Mouse (Mus musculus) left cerebral cortex, adult 9 months (tissue): ENCODE results near the gene Gm43738.

Source experiments
- DNase-seq, 2 experiments: peaks; one replicate each; pipeline ENCODE4 v3.0.0; 2022; ENCODE audit warnings: low spot score in 2 of 2

The Gm43738 gene

GRCm38 (mm10) chr3:89100811-89101210 is at the start of gene Gm43738:
TSS of gene Gm43738 (minus strand) at chr3:89101099.
- DNase-seq, result no peak

DNA sequence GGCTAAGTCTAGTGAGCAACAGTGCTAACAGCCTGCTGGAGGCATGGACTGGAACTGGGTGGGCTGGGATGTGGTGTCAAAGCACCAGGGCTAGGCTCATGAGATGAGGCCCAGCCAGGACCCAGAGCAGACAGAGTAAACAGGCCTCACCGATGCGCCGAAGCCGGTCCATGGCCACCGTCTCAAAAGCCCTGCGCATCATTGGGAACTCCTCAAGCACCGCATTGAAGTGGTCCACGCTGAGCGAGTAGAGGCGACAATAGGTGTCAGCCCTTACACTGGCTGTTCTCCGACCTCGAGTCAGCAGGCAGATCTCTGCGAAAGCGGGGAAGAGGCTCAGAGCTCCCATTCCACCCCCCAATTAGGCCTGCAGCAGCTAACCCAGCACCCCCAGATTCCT is 47.7 kb upstream of the Gm43738 start:
- DNase-seq, result no peak

DNA sequence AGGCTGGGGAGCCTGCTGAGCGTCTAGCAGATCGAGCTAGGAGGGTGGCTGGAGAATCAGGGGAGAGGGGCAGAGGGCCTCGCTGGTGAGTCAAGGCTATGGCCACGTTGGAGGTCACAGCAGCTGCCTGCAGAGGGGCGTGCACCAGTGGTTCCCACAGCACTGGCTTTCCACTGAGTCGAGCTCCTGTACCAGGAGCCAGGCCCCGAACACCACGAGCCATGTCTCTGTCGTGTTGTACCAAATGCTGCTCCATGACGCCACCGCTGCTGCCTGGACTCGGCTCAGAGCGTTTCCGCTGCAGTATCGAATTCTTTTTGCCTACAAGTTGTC is 47.0 kb upstream of the Gm43738 start:
- DNase-seq, result no peak

- DNase-seq, result no peak
These were observed 46.4 kb upstream of the Gm43738 start for GRCm38 (mm10) chr3:89147101-89147978.

GRCm38 (mm10) chr3:89145566-89145965 is 44.7 kb upstream of the Gm43738 start:
- no peak for DNase-seq

DNA sequence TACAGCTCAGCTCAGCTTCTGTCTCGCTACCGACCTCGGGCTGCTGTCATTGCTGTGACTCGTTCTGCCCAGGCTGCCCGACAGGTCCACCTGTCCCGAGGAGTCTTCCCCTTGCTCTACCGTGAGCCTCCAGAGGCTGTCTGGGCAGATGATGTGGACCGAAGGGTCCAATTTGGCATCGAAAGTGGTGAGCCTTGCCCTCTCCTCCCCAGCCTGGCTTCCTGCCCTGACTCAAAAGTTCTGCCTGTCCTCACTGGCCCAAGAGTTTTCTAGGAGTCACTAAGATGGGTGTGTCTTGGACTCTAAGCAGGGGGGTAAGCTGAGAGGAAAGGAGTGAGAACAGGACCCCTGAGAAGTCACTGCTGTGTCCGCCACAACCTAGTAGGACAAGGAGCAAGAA is 43.9 kb upstream of the Gm43738 start:
- no peak for DNase-seq

DNA sequence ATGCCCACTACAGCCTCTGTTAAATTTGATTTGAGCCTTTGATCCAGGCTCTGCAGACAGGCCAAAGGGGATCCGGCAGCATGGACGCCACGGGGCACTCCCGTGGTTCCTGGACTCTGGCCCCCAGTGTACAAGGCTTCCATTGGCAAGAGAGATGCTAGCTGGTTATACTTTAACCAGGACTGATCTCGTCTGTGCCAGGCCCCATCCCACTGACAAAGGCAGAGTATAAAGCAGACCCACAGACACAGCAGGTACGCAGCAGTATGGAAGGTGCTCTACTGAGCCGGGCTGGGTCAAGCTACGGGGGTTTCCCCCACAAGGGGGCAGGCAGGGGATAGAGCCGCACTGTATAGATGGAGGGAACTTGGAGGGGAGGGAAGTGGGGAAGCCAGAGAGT is 35.5 kb upstream of the Gm43738 start:
- no peak for DNase-seq

GRCm38 (mm10) chr3:89135958-89136357 is 35.1 kb upstream of the Gm43738 start, which contains the start of gene Pklr:
TSS of gene Pklr (plus strand) at chr3:89136142.
- no peak for DNase-seq

- DNase-seq, result no peak
These were observed 32.9 kb upstream of the Gm43738 start for GRCm38 (mm10) chr3:89133752-89134151.

DNA sequence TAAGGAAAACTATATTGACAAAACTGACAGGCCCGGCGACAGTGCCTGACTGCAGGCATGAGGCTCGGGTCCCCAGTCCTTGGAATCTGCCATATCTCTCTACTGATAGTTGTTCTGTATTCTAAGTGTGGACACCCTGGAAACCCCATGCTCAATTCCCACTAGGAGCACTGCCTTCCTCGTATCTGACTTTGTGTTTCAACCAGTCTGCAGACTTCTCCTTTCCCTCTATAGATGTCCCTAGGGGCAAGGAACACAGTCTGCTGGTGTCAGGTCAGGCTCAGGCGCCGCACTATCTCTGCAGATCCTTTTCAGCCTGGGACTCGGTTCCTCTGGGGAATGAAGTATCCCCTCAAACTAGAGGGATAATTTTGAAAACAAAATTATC is 32.2 kb upstream of the Gm43738 start:
- no peak for DNase-seq

DNA sequence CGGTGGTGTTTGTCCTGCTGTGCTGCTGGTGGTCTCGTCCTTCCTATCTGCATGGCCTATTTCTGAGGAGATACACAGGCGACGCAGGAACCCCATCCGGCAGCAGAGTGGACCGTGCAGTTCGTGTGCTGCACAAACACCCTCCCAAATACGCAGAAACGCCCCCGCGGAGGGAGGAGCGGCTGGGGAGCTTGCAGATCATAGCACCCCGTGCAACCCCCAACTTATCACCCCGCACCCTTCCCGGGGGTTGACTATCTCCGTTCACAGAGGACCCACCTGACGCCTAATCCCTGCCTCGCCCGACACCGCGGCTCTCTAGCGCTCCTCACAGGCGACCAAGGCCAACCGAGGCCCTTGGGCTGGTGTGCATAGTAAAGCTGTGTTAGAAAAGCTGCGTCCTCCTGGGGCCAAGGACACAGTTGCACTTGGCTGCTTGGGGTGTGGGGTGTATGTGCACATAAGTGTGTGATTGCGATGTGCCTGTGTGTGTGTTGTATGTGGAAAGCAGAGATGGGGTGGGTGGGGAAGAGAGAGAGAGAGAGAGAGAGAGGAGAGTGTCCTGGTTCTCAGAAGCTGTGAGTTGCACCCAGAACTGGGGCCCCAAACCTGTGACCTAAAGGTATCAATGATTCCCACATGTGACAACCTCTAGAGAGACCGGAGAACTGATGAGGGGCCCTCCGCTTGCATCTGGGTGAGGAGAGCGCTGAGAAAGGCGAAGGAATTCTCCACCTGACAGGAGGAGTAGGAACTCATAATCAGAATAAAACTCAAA is 31.6 kb upstream of the Gm43738 start:
- peak in 1 of 2 experiments; percentile 31 for DNase-seq

DNA sequence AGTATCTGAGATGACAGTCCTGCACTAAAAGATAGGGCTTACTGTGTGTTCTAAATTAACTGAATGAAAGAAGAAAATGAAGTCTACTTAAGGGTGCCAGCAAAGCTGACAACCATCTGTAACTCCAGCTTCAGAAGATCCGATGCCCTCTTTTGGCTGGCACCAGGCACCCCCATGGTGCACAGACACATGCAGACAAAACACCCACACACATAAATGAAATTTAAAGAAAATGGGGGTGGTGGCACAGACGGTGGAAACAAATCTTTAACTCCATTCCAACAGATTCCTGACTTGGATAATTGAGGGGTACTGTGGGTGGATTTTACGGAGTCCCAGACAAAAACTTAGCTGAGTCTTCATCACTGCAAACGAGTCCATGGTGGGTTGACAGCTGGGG is 30.9 kb upstream of the Gm43738 start:
- peak; percentile 62 to 71 for DNase-seq

DNA sequence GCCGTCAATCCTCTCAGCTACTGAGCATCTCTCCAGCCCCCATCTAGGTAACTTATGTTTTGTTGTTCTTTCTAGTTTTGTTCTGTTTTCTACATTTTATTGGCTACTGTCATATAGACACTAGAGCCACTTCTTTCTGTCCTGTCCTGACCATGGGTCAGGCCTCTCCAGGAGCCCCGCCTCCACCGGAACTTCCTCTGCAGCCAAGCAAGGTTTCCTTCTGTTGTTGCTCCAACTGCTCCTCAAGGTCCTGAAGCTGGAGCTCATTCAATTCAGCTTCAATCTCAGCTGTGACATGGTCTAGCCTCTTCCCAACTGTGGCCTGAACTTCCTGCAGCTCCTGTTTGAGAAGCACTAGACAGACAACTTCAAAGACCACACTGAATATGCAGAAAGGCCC is 29.0 kb upstream of the Gm43738 start:
- DNase-seq, result no peak

DNA sequence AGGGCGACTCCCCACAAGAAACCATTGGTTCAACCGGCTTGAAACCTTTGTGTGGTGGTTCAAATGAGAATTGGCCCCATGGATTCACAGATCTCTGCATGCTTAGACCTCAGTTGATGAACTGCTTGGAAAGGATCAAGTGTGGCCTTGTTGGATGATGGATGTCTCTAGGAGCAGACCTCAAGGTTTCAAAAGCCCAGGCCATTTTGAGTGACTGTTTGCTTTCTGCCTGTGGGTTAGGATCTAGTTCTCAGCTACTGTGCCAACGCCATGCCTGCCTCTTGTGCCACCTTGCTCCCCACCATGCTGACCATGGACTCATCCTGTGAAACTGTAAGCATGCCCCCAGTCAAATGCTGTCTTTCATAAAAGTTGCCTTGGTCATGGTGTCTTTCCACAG is 25.1 kb upstream of the Gm43738 start:
- DNase-seq, result no peak

GRCm38 (mm10) chr3:89124241-89124640 is 23.3 kb upstream of the Gm43738 start:
- DNase-seq, result no peak

- DNase-seq, result no peak
These were observed 22.4 kb upstream of the Gm43738 start for GRCm38 (mm10) chr3:89123313-89123712.

GRCm38 (mm10) chr3:89115522-89115921 is 14.6 kb upstream of the Gm43738 start:
- DNase-seq, result no peak

- DNase-seq, result no peak
These were observed 12.2 kb upstream of the Gm43738 start for GRCm38 (mm10) chr3:89113058-89113457.

GRCm38 (mm10) chr3:89108146-89108545 is 7.2 kb upstream of the Gm43738 start:
- DNase-seq, result no peak

- DNase-seq, result no peak
These were observed 6.6 kb upstream of the Gm43738 start for GRCm38 (mm10) chr3:89107545-89107944.

GRCm38 (mm10) chr3:89106881-89107280 is 6.0 kb upstream of the Gm43738 start:
- no peak for DNase-seq

- DNase-seq, result no peak
These were observed 2.3 kb upstream of the Gm43738 start for GRCm38 (mm10) chr3:89103291-89103595.
